Mouse (Mus musculus): ENCODE results near the gene Ndufv3.

DNA sequence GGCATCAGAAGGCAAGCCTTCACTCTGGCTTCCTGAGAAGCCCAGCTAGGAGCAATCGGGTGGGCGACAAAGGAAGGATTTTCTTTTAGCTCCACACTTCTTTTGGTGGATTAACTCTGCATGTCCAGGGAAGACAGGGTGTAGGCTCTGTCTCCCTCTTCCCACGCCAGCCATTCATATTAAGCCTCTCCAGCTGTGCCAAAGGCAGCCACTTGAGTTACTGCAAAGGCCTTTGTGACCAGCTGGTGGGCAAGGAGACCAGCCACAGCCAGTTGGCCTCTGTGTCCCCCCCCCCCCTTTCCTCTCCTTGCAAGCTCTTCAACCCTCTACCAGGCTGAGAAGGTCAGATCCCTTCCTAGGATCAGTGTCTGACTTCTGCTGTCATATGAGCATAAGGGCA is 28.1 kb downstream of the Ndufv3 start:
- TF ChIP-seq POLR2A (IDR thresholded peaks at IDR 0.05; ENCODE audit: low read depth, low read length) (no peak), CTCF (conservative IDR thresholded peaks at IDR 0.05; ENCODE audit: insufficient read depth, insufficient read length, low read depth, low read length) (no peak)

Measured in kidney, adult 2 months (tissue).